Mouse (Mus musculus) liver, embryonic 14.5 days (tissue): Measurements from ENCODE around the gene Eif4a1.

Source experiments
- CTCF ChIP-seq: IDR thresholded peaks from 2 replicates; pipeline ENCODE4 v1.5.1; 2016; ENCODE audit warnings: antibody characterized with exemption, low read depth, control low read depth
- EP300 ChIP-seq: IDR thresholded peaks from 2 replicates; pipeline ENCODE4 v1.6.1; 2016; ENCODE audit warnings: antibody characterized with exemption, low read depth

DNA sequence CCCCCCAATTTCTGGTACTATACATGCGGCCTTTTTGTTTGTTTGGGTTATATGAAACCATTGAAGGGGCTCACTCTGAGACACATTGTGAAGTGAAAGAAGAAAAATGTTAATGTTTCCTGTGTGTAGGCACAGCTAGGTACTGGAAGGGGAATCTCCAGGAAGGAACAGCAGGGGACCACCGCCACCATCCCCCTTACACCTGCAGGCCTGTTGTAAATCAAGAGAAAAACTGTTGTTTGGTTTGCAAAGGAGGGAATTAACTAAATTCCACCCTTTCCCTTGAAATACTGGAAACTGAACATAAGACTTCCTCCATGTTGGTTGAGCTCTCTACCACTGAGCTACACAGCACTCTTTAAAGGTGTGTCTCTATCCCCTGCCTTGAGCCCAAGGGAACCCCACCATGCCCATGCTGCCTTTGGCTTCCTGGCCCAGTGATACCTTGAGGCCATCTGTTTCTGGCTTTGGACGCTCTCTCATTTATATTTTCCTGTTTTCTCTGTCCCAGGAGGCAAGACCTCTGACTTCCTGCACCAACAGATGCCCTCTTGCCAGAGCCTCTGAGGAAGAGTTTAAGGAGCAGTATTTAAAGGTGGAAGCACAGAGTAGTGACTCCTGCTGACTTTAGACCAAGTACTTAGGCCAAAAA lies 36.5 kb upstream of the Eif4a1 start:
- TF ChIP-seq CTCF (no peak), EP300 (no peak)
